Mouse (Mus musculus) neural tube, embryonic 13.5 days (tissue): ENCODE data around the gene Prrx1. TPM values are rescaled to one million over a fixed set of nuclear protein-coding genes. Genes with fewer than 3 reads are reported as not detected.

Experiments
- ATAC-seq: fragments of 200-750 bp; cut with Nextera tagmentation; 2 replicates; pipeline ENCODE4 v1.8.0; 2017; ENCODE audit warnings: low read depth, mild to moderate bottlenecking, moderate TSS enrichment, moderate library complexity
- H3K27ac ChIP-seq: fragments of 300-500 bp; sonication (generic); replicated peaks from 2 replicates; pipeline ENCODE4 v1.5.1; 2015; ENCODE audit warnings: moderate library complexity, mild to moderate bottlenecking, inconsistent platforms
- H3K27me3 ChIP-seq: fragments of 300-500 bp; sonication (generic); 2 replicates; pipeline ENCODE4 v1.6.1; 2015; ENCODE audit warnings: mild to moderate bottlenecking, inconsistent platforms
- H3K36me3 ChIP-seq: fragments of 300-500 bp; sonication (generic); 2 replicates; pipeline ENCODE4 v1.6.1; 2015; ENCODE audit warnings: mild to moderate bottlenecking, inconsistent platforms
- H3K4me1 ChIP-seq: fragments of 300-500 bp; sonication (generic); replicated peaks from 2 replicates; pipeline ENCODE4 v1.6.1; 2015; ENCODE audit warnings: inconsistent platforms
- H3K4me2 ChIP-seq: fragments of 300-500 bp; sonication (generic); 2 replicates; pipeline ENCODE4 v1.6.1; 2015; ENCODE audit warnings: inconsistent platforms, mild to moderate bottlenecking, moderate library complexity
- H3K4me3 ChIP-seq: fragments of 300-500 bp; sonication (generic); 2 replicates; pipeline ENCODE4 v1.5.1; 2015; ENCODE audit warnings: mild to moderate bottlenecking, inconsistent platforms
- H3K9ac ChIP-seq: fragments of 300-500 bp; sonication (generic); 2 replicates; pipeline ENCODE4 v1.6.1; 2015; ENCODE audit warnings: moderate library complexity, mild to moderate bottlenecking, inconsistent platforms
- H3K9me3 ChIP-seq: fragments of 300-500 bp; sonication (generic); 2 replicates; pipeline ENCODE4 v1.6.1; 2016; ENCODE audit warnings: inconsistent platforms
- WGBS: fragments of 180-500 bp; shearing (Covaris S2); methylation state at CpG from one replicate; pipeline ENCODE4 v1.1.7; 2015; 5-methylcytosine and 5-hydroxymethylcytosine counted together
- polyA plus RNA-seq: library from polyadenylated mRNA; unstranded; fragments of >200 nt; fragmentation: Nextera tagmentation; extraction: Ambion mirVana; gene quantifications from 2 replicates; pipeline ENCODE4 v1.2.1, GENCODE M21; 2015

Gene Prrx1
- polyA plus RNA-seq, 1 experiment from 2014 or later, result 5.6 TPM

DNA sequence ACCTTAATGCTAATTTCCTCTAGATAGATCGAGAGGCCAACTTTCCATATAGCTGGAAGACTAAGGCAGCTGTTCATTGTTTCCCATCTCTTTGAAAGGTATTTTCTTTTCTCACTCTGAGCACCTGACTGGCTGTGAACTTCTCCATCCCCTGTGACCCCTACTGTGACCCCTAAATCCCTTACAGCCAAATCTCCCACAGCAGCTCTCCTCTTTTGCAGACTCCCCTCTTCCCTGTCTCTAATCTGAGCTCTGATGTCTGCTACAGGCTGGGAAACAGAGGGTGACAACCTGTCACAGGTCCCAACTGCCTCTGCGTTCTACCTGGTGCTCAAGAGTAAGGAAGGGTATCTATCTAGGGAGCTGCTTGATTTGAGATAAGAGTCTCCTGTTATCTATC lies 4.0 kb downstream of the Prrx1 start:
- H3K27me3 ChIP-seq, result peaks cover 100% of the 10 kb centered on the region

DNA sequence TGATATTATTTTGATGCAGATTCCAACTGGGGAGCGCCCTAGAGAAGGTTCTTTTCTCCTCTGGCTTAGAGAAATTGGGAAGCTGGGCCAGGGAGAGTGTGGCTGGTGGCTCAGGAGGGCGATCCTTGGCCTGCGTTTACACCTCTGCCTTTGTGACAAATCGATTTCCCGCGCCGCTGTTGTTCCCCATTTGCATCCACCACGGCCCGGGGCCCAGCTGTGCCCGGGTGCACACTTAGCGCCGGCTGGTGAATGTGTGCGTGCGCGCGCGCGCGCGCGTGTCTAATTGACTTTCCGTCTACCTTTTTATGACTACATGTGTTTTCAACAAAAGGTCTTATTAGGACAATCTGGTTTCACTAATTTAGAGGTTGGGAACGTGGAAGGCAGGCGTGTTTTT lies 4.9 kb downstream of the Prrx1 start:
- Histone ChIP-seq H3K36me3 (no peaks in the 10 kb centered on the region), H3K4me2 (peak overlapping the region; percentile 52), H3K27me3 (peaks cover 99% of the 10 kb centered on the region), H3K9ac (no peak overlapping the region), H3K4me1 (peaks cover 44% of the 10 kb centered on the region), H3K9me3 (no peaks in the 10 kb centered on the region), H3K27ac (no peak overlapping the region), H3K4me3 (peak overlapping the region; percentile 19)
- WGBS, result 1% methylated on average over 24 of the region's 24 CpGs
- ATAC-seq, result 0 out of 2 replicates have a peak, but pooled peaks have one; percentile 48

More for the DNA sequence above, 4.0 kb downstream of the Prrx1 start:
- Histone ChIP-seq H3K36me3 (no peaks in the 10 kb centered on the region), H3K9ac (no peak overlapping the region), H3K4me1 (peaks cover 52% of the 10 kb centered on the region), H3K9me3 (no peaks in the 10 kb centered on the region), H3K4me3 (no peak overlapping the region), H3K27ac (no peak overlapping the region), H3K4me2 (peak overlapping the region; percentile 52)
- ATAC-seq, result no peak
- 6% methylated on average over 2 of the region's 2 CpGs for WGBS

DNA sequence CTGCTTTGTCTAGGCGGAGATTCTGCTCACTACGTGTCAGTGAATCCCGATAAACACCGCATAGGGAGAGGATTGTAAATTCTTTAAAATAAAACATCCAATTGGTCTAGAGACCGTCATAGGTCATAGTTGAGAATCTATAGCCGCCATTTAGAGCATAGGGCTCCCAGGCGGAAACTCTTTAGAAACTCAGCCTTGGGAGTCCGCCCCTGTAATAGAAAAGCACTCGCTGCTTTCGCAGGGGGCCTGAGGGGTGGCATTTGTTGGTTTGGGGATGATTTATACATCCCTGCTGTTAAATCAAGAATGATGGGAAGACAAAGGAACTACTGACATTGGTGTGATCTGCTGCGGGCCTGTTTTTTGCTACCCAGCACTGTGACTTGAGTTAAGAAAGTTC lies 5.8 kb downstream of the Prrx1 start:
- H3K27me3 ChIP-seq, result peaks cover 98% of the 10 kb centered on the region
- H3K4me3 ChIP-seq, result no peak overlapping the region
- WGBS, result 5% methylated on average over 11 of the region's 11 CpGs
- 0 out of 2 replicates have a peak overlapping the region, but pooled peaks have one; percentile 3 for H3K4me2 ChIP-seq
- no peak for ATAC-seq
- no peak overlapping the region for H3K27ac ChIP-seq
- H3K4me1 ChIP-seq, result peaks cover 35% of the 10 kb centered on the region
- no peaks in the 10 kb centered on the region for H3K9me3 ChIP-seq
- H3K9ac ChIP-seq, result no peak overlapping the region
- H3K36me3 ChIP-seq, result no peaks in the 10 kb centered on the region

DNA sequence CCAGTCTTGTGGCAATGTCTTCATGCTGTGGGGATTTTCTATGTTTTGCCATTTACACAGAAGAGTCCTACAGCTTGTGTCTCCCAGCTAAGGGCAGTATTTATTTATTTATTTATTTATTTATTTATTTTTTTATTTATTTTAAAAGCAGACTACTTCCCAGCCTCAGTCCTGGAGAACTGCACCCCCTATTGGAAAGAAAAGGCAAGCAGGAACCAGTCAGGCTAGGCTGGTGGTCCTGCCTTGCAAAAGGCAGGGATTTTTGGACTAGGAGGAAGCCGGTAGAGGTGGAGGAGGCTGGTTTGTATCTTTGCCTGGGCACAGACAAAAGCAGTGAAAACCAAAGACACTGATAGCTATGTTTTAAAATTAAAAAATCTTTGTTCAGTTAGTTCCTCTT lies 7.6 kb downstream of the Prrx1 start:
- Histone ChIP-seq H3K4me1 (peaks cover 23% of the 10 kb centered on the region), H3K27me3 (peaks cover 85% of the 10 kb centered on the region), H3K36me3 (no peaks in the 10 kb centered on the region), H3K4me3 (no peak overlapping the region), H3K9me3 (no peaks in the 10 kb centered on the region), H3K27ac (no peak overlapping the region), H3K4me2 (no peak overlapping the region), H3K9ac (no peak overlapping the region)
- WGBS, result 41% methylated on average over 1 of the region's 1 CpGs
- ATAC-seq, result no peak

DNA sequence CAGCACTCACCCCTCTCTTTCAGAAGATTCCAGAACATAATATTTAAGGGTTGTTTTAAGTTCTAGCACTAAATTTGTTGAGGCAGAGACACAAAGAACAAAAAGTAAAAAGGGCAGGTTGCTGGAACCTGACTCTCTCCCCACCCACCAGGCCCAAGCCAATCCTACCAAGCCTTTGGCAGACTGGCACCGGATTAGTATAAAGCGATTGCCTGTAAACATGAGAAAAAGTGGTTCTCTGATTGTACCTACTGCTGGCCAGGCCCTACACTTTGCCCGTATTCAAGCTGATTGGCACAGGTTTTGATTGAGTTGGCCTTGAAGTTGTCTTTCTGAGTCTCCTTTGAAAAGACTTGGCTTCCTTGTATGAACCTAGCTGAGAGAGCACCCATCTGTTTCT lies 8.7 kb downstream of the Prrx1 start:
- no peak for ATAC-seq
- WGBS, result 94% methylated on average over 3 of the region's 3 CpGs
- Histone ChIP-seq H3K4me2 (no peak overlapping the region), H3K27me3 (peaks cover 74% of the 10 kb centered on the region), H3K4me1 (peaks cover 23% of the 10 kb centered on the region), H3K36me3 (no peaks in the 10 kb centered on the region), H3K9ac (no peak overlapping the region), H3K9me3 (no peaks in the 10 kb centered on the region), H3K4me3 (no peak overlapping the region), H3K27ac (no peak overlapping the region)

DNA sequence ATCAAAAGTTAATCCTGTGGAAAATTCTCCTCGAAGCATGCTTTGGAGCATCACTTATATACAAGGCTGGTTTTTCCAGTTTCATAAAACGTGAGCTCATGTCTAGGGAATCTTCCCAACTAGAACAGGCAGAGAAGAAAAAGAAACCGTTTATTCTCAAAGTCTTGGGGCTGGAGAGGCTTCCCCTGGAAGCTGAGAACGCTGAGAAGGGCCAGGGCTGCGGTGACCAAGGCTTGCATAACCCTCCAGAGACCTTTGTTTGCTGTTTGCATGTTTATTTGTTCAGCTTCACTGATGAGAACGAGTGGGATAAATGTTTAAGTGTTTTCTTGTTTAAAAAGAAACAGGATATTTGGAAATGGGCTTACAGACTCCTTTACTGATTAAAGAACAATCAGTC lies 11.2 kb downstream of the Prrx1 start:
- no peaks in the 10 kb centered on the region for H3K4me1 ChIP-seq
- H3K36me3 ChIP-seq, result no peaks in the 10 kb centered on the region
- H3K27me3 ChIP-seq, result peaks cover 48% of the 10 kb centered on the region
- ATAC-seq, result no peak
- no peak overlapping the region for H3K9ac ChIP-seq
- H3K9me3 ChIP-seq, result no peaks in the 10 kb centered on the region
- H3K4me2 ChIP-seq, result no peak overlapping the region
- H3K27ac ChIP-seq, result no peak overlapping the region
- WGBS, result 56% methylated on average over 6 of the region's 6 CpGs
- no peak overlapping the region for H3K4me3 ChIP-seq

DNA sequence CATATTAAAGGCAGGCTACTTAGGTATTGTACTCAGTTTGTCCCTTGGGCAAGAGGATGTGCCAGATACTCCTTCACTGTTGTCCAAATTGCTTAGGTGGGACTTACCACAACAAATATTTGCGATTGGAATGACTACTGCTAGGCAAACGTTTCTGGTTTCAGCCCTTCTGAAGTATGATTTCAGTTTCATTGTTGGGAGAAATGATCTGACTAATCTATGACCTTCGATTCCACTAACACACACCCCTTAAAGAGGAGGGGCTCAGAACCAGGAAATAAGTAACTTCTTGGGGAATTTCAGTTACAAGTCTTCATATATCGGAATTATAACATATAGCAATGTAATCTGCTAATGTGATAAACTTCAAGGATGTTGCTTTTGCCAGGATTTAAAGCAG lies 20.4 kb downstream of the Prrx1 start:
- Histone ChIP-seq H3K4me1 (no peaks in the 10 kb centered on the region), H3K36me3 (no peaks in the 10 kb centered on the region), H3K9me3 (no peaks in the 10 kb centered on the region), H3K9ac (no peak overlapping the region), H3K27me3 (no peaks in the 10 kb centered on the region), H3K27ac (no peak overlapping the region), H3K4me2 (no peak overlapping the region), H3K4me3 (no peak overlapping the region)
- no peak for ATAC-seq
- WGBS, result 91% methylated on average over 4 of the region's 4 CpGs

DNA sequence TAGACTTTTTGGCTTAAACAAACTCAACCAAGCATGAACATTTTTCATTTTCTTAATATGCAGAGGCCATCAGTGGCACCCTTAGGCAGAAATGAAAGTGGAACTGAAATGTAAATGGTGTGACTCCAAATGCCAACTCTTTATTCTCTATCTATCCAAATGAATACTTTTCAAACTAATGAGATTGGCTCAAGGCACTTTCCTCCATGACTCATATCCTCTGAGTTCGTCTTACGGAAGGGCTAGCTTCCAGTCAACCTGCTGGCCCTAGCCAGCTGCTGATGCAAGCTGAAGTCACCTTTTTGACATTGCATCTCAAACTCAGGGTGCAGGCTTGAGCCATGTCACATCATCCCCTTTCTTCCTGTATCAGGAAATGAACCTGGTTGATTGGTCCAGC lies 21.6 kb downstream of the Prrx1 start:
- H3K27ac ChIP-seq, result no peak overlapping the region
- H3K36me3 ChIP-seq, result no peaks in the 10 kb centered on the region
- no peaks in the 10 kb centered on the region for H3K4me1 ChIP-seq
- no peaks in the 10 kb centered on the region for H3K27me3 ChIP-seq
- 89% methylated on average over 2 of the region's 2 CpGs for WGBS
- no peaks in the 10 kb centered on the region for H3K9me3 ChIP-seq
- H3K9ac ChIP-seq, result no peak overlapping the region
- no peak for ATAC-seq
- no peak overlapping the region for H3K4me2 ChIP-seq
- H3K4me3 ChIP-seq, result no peak overlapping the region

DNA sequence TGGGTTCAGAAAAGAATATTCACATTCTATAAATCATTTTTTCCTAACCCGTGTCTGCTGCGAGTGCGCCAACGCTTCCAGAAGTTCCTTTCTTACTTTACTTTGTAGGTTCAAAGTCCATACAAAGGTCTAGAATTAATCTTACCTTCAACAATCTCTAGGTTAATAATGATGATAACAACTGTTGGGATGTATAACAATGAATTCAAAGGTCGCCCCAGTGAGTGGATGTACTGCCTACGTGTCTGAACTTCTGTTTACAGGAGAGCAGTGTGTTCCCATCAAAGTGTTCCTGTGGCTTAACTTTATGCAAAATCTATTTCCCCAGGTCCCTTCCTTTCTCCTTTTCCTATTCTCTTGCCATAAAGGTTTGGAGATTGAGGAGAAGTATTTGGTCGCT lies 24.4 kb downstream of the Prrx1 start:
- no peak for ATAC-seq
- no peak overlapping the region for H3K9ac ChIP-seq
- WGBS, result 90% methylated on average over 7 of the region's 7 CpGs
- H3K4me2 ChIP-seq, result no peak overlapping the region
- H3K36me3 ChIP-seq, result no peaks in the 10 kb centered on the region
- H3K4me1 ChIP-seq, result no peaks in the 10 kb centered on the region
- no peak overlapping the region for H3K27ac ChIP-seq
- H3K4me3 ChIP-seq, result no peak overlapping the region
- no peaks in the 10 kb centered on the region for H3K27me3 ChIP-seq
- no peaks in the 10 kb centered on the region for H3K9me3 ChIP-seq

DNA sequence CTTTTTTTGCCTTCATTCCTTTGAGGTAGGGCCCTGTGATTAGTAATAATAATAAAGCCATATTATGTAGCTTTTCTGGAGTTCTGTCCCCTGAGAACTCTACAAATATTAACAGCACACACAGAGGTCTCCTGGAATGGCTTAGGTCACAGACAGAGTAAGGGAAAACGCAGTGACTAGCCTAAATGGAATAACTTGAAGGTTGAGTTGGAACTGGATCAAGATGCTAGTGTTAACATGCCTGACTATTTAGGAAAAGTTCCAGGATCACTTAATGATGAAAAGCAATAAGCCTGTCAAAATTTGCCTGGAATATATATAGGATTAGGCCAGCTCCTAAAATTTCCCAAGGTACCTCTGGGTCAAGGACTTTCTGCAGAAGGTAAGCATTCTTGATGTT lies 28.0 kb downstream of the Prrx1 start:
- Histone ChIP-seq H3K27ac (no peak overlapping the region), H3K4me1 (peaks cover 13% of the 10 kb centered on the region), H3K4me2 (no peak overlapping the region), H3K27me3 (no peaks in the 10 kb centered on the region), H3K9me3 (no peaks in the 10 kb centered on the region), H3K9ac (no peak overlapping the region), H3K4me3 (no peak overlapping the region), H3K36me3 (no peaks in the 10 kb centered on the region)
- WGBS, result 74% methylated on average over 1 of the region's 1 CpGs
- no peak for ATAC-seq

DNA sequence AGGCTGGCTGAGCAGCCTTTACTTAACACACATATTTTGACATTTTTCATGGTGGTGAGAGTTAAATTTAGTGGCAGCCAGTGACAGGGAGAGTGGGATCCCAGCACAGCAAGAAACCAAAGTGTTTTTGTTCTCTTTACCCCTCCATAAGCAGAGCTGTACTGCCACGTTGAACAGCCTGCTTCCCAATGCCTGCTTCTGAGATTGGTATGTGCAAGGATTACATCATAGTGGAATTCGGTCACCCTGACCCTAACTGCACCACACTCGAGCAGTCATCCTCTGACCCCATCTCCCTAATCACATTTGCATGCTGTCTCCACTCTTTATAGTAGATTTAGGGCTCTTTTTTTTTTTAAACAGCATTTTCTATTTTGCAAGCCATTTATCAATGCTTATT lies 28.4 kb downstream of the Prrx1 start:
- Histone ChIP-seq H3K4me1 (peaks cover 17% of the 10 kb centered on the region), H3K27ac (no peak overlapping the region), H3K36me3 (no peaks in the 10 kb centered on the region), H3K27me3 (no peaks in the 10 kb centered on the region), H3K9me3 (no peaks in the 10 kb centered on the region), H3K9ac (no peak overlapping the region), H3K4me2 (no peak overlapping the region), H3K4me3 (no peak overlapping the region)
- no peak for ATAC-seq
- 36% methylated on average over 3 of the region's 3 CpGs for WGBS

DNA sequence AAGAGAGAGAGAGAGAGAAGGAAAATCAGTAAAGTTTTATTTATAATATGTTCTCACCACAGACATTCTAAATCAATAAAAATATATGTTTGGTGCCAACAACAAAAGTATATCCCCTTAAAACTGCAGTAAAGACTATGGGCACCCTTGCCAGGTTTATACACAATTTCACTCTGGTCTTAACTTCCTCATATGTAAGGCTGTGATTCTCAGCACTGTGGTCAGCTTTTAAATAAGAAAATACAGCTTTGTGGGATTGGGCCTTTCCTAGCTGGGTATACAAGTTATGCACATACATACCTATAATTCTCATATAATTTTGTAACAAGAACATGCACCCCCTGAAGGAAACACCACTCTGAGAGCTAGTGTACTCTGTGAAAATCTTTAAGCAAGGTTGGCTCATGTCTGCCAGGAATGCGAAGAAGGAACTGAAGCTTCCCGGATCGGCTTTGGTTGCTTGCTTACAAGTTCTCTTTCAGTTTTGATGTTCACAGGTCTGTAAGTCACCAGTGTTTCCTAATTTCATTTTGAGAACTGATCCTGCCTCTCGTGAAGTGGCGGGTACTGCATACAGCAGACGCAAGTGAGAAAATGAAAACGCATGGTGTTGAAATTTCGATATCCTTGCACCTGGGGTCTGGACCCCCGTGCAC lies 29.4 kb downstream of the Prrx1 start:
- Histone ChIP-seq H3K4me2 (no peak overlapping the region), H3K9ac (no peak overlapping the region), H3K36me3 (no peaks in the 10 kb centered on the region), H3K27me3 (no peaks in the 10 kb centered on the region), H3K27ac (no peak overlapping the region), H3K4me3 (no peak overlapping the region), H3K9me3 (no peaks in the 10 kb centered on the region), H3K4me1 (peaks cover 22% of the 10 kb centered on the region)
- 92% methylated on average over 9 of the region's 9 CpGs for WGBS
- no peak for ATAC-seq

DNA sequence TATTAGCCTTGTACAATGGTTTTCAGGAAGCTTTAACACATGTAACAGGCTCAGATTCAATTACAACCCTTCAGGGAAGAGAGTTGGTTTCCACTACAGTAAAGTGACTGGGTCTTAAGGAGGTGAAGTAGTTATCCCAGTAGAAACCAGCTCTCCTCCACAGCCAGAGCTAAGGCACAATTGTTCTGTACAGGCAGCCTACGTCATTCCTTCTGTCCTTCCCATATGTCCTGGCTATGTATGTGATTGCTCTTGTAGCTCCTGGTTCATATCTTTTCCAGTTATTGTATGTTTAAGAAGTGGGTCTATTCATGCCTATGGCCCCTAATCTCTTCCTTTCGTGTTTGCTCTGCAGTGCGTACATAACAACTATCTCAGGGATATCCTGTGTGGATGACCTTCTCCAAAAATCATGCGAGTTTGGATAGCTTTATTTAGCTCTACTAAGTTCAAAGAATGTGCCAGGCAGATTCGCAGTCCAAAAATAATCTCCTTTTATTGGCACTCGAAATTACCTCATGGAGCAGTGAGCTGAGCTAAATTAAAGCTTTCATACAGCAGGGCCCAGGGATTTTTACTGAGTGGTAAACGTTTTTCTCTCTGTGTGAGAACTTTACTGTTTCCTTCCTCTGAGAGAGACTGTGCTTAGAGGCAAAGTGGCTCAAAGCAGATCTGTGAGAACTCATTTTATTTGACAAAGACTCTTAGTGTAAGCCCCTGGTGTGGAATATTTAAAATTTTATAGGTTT lies 31.9 kb downstream of the Prrx1 start:
- H3K27ac ChIP-seq, result no peak overlapping the region
- WGBS, result 64% methylated on average over 7 of the region's 7 CpGs

More for the DNA sequence above, 31.9 kb downstream of the Prrx1 start:
- Histone ChIP-seq H3K27me3 (no peaks in the 10 kb centered on the region), H3K9ac (no peak overlapping the region), H3K9me3 (no peaks in the 10 kb centered on the region), H3K4me1 (peaks cover 22% of the 10 kb centered on the region), H3K4me3 (no peak overlapping the region), H3K4me2 (no peak overlapping the region), H3K36me3 (no peaks in the 10 kb centered on the region)
- ATAC-seq, result no peak
